Mouse (Mus musculus) stomach, postnatal 0 days (tissue): ENCODE measurements at regions not wholly inside any gene's neighbourhood (a gene's known extent, or its start where the extent isn't known, plus 50 kb on each side); places are given as distances from the start of the nearest gene placed in this dataset.

Experiments
- CTCF ChIP-seq: IDR thresholded peaks from 2 replicates; pipeline ENCODE4 v1.5.1; 2016; ENCODE audit warnings: antibody characterized with exemption, low read depth, mild to moderate bottlenecking, moderate library complexity
- EP300 ChIP-seq: optimal IDR thresholded peaks from 2 replicates; pipeline ENCODE3; 2016; ENCODE audit warnings: antibody characterized with exemption

DNA sequence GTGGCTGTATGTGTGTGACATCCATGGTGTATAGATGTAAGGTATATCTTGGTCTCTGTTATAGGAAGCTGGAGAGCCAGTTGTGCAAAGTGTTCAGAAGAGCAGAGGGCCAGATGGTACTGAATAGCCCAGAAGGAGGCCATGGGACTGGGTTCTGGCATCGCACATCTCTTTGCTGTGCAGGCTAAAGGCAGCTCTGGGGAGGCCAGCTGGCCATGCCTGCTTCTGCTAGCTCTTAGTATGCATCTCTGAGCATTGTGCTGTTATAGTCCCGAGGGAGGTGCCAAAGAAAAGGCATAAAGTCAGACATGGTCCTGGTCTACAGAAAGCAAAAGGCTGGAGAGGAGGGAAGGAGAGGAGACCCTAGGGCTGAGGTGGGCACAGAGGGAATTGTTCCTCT is 235.1 kb upstream of the Chd6 start:
- TF ChIP-seq CTCF: no peak
- TF ChIP-seq EP300: no peak
